Mouse (Mus musculus): ENCODE results near the gene Gcnt2.

DNA sequence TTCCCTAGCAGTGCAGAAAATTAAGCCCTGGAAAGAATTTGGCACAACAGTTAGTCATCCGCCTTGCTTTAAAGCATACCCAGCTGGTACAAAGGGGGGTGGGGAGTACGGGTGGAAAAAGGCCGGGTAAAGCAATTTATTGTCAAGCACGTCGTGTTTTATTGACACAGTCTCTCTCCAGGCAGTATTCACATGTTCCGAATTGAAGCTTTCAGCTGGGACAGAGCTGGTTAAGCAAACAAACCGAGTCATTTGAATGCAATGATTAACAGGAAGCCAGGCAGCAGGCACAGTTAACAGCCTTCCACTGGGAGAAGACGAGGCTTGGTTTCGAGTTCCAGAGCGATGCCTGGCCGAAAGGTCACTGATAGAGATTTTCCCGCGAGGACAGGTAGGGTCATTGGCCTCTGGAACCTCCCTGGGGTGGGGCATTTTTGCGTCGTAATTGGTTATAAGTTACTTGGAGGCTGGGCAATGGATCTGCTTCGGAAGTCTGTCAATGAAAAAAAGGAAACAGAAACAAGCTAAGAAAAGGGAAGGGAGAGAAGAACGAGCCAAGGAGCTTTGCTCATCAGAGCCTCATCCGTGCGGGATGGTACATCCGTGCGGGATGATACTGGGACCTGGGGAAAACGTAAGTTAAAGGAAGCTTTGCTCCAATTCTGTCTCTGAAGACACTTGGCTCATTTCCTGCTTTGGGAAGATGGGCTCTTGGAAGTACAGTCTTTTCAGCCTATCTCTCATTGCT lies at the start of gene Gcnt2:
- TF ChIP-seq POLR2A (IDR thresholded peaks at IDR 0.05; ENCODE audit: borderline replicate concordance, control insufficient read depth, low read depth, low read length) (no peak), CTCF (IDR thresholded peaks at IDR 0.05; ENCODE audit: control insufficient read depth, insufficient read depth, low read length) (no peak)

Measured in bone marrow, adult 2 months (tissue).